Mouse (Mus musculus): ENCODE results near the gene Gm17428. TPM values are rescaled to one million over a fixed set of nuclear protein-coding genes. Genes with fewer than 3 reads are reported as not detected.

Gm17428 gene
- polyA plus RNA-seq (2011; ENCODE audit: insufficient read length, low read depth, missing spikeins), result not detected in 2 replicates

DNA sequence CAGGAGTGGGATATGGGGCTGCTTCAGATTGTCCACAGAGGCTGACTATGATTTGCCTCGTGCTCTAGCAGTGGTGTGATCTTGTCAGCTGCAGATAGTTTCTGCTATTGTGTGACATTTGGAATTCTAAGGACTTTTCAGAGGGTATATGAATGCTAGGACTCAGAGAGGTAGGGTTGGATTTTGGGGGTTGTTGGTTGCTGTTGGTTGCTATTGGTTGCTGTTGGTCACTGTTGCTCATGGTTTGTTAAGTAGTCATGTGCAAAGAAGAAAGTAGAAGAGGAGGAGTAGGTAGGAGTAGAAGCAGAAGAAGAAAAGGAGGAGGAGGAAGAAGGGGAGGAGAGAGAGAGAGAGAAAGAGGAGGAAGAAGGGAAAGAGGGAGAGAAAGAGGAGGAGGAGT lies at the start of gene Gm17428:
TSS of gene Gm17428 (plus strand) at position 301 of the 400 bp plus-strand sequence.
- no peak within 1 kb of the TSS for H3K4me3 ChIP-seq (ENCODE audit: insufficient read depth, low read length)
- no peaks in the 10 kb centered on the region for H3K4me1 ChIP-seq (ENCODE audit: control insufficient read depth, insufficient read depth, low read length)
- H3K27ac ChIP-seq (ENCODE audit: insufficient read depth, low read length), result no peak within 1 kb of the TSS
- TF ChIP-seq CTCF (IDR thresholded peaks at IDR 0.05; ENCODE audit: borderline replicate concordance, insufficient read depth, low read length), result no peak
- no peak for TF ChIP-seq POLR2A (IDR thresholded peaks at IDR 0.05; ENCODE audit: low read depth, low read length)

- Histone ChIP-seq H3K4me1 (ENCODE audit: control insufficient read depth, insufficient read depth, low read length) (peaks cover 6% of the 10 kb centered on the region; the same call in 1 of the 2 replicates), H3K27ac (ENCODE audit: insufficient read depth, low read length) (peak overlapping the region; percentile 83), H3K4me3 (ENCODE audit: insufficient read depth, low read length) (no peak overlapping the region)
- TF ChIP-seq CTCF (IDR thresholded peaks at IDR 0.05; ENCODE audit: borderline replicate concordance, insufficient read depth, low read length), result no peak
- no peak for TF ChIP-seq POLR2A (IDR thresholded peaks at IDR 0.05; ENCODE audit: low read depth, low read length)
Observed at GRCm38 (mm10) chr14:54927296-54927695, 49.4 kb upstream of the Gm17428 start.

GRCm38 (mm10) chr14:54929801-54930200 lies 46.9 kb upstream of the Gm17428 start:
- Histone ChIP-seq H3K4me3 (ENCODE audit: insufficient read depth, low read length) (no peak overlapping the region), H3K4me1 (ENCODE audit: control insufficient read depth, insufficient read depth, low read length) (peaks cover 6% of the 10 kb centered on the region; the same call in 1 of the 2 replicates), H3K27ac (ENCODE audit: insufficient read depth, low read length) (peak overlapping the region; percentile 50; the same call in 1 of the 2 replicates)
- no peak for TF ChIP-seq CTCF (IDR thresholded peaks at IDR 0.05; ENCODE audit: borderline replicate concordance, insufficient read depth, low read length)
- no peak for TF ChIP-seq POLR2A (IDR thresholded peaks at IDR 0.05; ENCODE audit: low read depth, low read length)

- peak overlapping the region; percentile 50; the same call in 1 of the 2 replicates for H3K27ac ChIP-seq (ENCODE audit: insufficient read depth, low read length)
- no peak for TF ChIP-seq POLR2A (IDR thresholded peaks at IDR 0.05; ENCODE audit: low read depth, low read length)
- no peak for TF ChIP-seq CTCF (IDR thresholded peaks at IDR 0.05; ENCODE audit: borderline replicate concordance, insufficient read depth, low read length)
- no peak overlapping the region for H3K4me3 ChIP-seq (ENCODE audit: insufficient read depth, low read length)
- H3K4me1 ChIP-seq (ENCODE audit: control insufficient read depth, insufficient read depth, low read length), result peaks cover 6% of the 10 kb centered on the region; the same call in 1 of the 2 replicates
Observed at GRCm38 (mm10) chr14:54930431-54930830, 46.3 kb upstream of the Gm17428 start.

DNA sequence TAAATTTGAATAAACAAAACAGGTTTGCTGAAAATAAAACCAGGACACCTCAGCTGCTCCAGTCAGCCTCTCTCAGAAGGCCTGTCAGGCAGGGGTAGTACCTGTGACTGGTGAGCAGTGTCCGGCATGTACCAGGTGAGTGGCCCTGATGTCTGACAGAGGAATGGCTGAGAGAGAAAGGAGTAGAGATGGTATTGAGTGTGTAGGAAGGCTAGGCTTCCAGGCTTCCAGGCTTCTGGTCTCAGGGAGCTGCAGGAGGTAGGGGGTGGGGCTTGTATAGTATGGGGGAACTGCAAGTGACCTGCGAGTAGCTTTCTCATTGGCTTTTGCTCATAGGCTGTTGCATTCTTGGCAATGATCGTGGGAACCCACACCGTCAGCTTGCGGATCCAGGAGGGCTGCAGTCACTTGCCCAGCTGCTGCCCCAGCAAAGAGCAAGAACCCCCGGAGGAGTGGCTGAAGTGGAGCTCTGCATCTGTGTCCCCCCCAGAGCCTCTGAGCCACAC lies 44.0 kb upstream of the Gm17428 start, which contains the start of gene Il25:
TSS of gene Il25 (plus strand) at position 51 of the 506 bp plus-strand sequence.
- no peak within 1 kb of the TSS for H3K4me3 ChIP-seq (ENCODE audit: insufficient read depth, low read length)
- TF ChIP-seq CTCF (IDR thresholded peaks at IDR 0.05; ENCODE audit: borderline replicate concordance, insufficient read depth, low read length) (no peak), POLR2A (IDR thresholded peaks at IDR 0.05; ENCODE audit: low read depth, low read length) (no peak)
- peaks cover 6% of the 10 kb centered on the region; the same call in 1 of the 2 replicates for H3K4me1 ChIP-seq (ENCODE audit: control insufficient read depth, insufficient read depth, low read length)
- no peak within 1 kb of the TSS for H3K27ac ChIP-seq (ENCODE audit: insufficient read depth, low read length)

DNA sequence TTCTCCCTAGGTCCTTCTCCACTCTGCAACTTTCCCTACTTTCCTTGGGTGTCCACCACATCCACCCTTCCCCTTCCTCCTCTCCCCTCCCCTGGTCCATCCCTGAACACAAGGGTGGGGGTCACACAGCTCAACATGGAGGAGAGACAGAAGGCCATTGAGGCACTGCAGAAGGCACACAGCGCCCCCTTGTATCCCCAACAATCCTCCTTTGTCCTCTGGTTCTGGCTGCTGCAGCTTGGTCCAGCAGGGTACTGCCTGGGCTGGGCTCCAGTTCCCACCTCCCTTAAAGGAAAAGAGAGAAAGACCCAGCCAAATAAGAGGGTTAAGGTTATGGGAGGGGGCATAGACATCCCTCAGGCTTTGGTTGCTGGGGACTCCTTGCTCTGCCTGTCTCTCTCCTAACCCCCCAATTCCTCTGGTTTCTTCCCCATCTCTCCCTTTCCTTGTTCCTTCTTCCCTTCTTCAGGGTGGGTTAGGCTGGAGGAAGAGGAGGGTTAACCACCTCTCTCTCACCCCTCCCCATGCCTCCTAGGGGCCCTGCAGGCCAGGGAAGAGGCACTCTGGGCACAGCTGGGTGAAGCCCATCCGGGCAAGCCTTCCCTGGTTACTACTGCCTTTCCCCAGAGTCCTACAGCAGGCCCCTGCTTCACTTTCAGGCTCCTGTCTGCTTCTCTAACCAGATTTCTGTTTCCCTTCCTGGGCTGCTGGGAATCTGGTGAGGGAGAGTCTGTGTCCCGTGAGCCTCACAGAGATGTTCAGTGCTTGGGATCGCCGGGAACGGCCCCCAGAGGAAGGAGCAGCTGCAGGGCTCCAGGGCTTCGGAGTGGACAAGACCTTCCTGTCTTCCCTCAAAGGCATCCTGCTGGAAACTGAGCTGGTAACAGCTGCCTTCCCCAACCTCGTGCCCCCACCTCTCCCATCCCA lies 40.6 kb upstream of the Gm17428 start, which contains the start of gene Cmtm5:
TSS of gene Cmtm5 (plus strand) at position 358 of the 927 bp plus-strand sequence.
- Histone ChIP-seq H3K27ac (ENCODE audit: insufficient read depth, low read length) (no peak within 1 kb of the TSS), H3K4me1 (ENCODE audit: control insufficient read depth, insufficient read depth, low read length) (no peaks in the 10 kb centered on the region), H3K4me3 (ENCODE audit: insufficient read depth, low read length) (no peak within 1 kb of the TSS)
- TF ChIP-seq POLR2A (IDR thresholded peaks at IDR 0.05; ENCODE audit: low read depth, low read length) (no peak), CTCF (IDR thresholded peaks at IDR 0.05; ENCODE audit: borderline replicate concordance, insufficient read depth, low read length) (no peak)

DNA sequence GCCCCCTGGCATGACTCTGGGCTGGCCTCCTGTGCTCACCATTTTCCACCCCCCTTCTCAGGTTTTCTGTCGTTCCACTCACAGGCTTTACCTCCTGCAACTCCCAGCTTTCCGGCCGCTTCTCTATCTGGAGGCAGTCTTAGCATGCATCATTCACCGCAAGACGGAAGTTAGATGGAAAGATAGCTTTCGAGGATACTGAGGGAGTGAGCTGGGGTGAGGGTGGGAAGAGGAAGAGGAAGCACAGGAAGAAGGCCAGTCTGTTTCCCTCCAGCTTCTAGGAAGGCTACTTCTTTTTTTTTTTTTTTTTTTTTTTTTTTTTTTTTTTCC lies 39.9 kb upstream of the Gm17428 start:
- H3K4me3 ChIP-seq (ENCODE audit: insufficient read depth, low read length), result no peak overlapping the region
- H3K4me1 ChIP-seq (ENCODE audit: control insufficient read depth, insufficient read depth, low read length), result no peaks in the 10 kb centered on the region
- H3K27ac ChIP-seq (ENCODE audit: insufficient read depth, low read length), result no peak overlapping the region
- TF ChIP-seq POLR2A (IDR thresholded peaks at IDR 0.05; ENCODE audit: low read depth, low read length), result no peak
- TF ChIP-seq CTCF (IDR thresholded peaks at IDR 0.05; ENCODE audit: borderline replicate concordance, insufficient read depth, low read length), result no peak

GRCm38 (mm10) chr14:54937361-54938182 lies 39.2 kb upstream of the Gm17428 start:
- Histone ChIP-seq H3K4me3 (ENCODE audit: insufficient read depth, low read length) (no peak overlapping the region), H3K4me1 (ENCODE audit: control insufficient read depth, insufficient read depth, low read length) (no peaks in the 10 kb centered on the region), H3K27ac (ENCODE audit: insufficient read depth, low read length) (no peak overlapping the region)
- TF ChIP-seq POLR2A (IDR thresholded peaks at IDR 0.05; ENCODE audit: low read depth, low read length) (no peak), CTCF (IDR thresholded peaks at IDR 0.05; ENCODE audit: borderline replicate concordance, insufficient read depth, low read length) (no peak)

Measured in embryonic fibroblast, embryonic 13.5 days (primary cell).